Comparison of ENCODE assay signal across 8 mouse cellular contexts in the genomic region with DNA sequence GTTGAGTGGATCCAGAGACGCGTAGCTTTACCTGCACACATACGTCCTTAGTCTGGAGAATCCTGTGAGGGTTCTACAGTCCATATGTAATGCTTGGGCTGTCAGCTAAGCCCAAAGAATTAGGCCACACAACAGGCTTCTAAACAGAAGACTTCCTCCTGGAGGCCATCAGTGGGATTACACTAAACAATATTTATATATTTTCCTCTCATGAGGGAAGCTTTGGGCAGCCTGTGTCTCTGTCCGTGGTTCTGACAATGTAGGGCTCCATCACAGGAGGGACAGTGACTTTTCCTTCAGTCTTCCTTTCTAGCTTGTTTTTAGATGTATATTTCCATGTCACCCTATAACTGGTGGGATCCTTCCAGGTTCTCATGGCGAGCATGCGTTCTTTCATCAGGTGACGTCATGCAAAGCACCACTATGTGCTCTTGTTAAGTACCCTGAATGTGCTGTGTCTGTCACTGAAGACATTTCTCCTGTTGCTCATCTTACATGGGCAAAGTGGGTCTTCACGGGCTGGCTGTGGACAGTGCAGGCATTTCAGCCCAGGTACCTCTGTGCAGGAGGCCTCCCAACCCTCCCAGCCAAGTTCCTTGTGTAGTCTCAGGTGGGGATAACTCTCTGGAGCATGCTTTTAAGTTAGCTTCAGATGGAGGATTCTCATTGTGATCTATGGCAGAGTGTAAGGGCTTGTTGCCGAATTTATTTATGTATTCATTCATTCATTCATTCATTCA.
DNase-seq lines count a peak whose midpoint lies in the region; ATAC-seq and TF ChIP-seq lines count a peak whose summit lies in the region.

No protein-coding gene starts in this region.

- H3K27me3 ChIP-seq in forebrain, embryonic 15.5 days: no peaks in the 10 kb centered on the region
- no peaks in the 10 kb centered on the region for H3K27me3 ChIP-seq in forebrain, embryonic 16.5 days (replicated peaks; ENCODE audit: control insufficient read depth, insufficient read depth, low read length)
- no peaks in the 10 kb centered on the region for H3K27me3 ChIP-seq in limb, embryonic 11.5 days (ENCODE audit: control insufficient read depth, insufficient read depth, low read length)
- H3K27me3 ChIP-seq in liver, embryonic 12.5 days (replicated peaks): no peaks in the 10 kb centered on the region

- no peak overlapping the region for H3K27ac ChIP-seq in forebrain, embryonic 15.5 days (replicated peaks)
- no peak overlapping the region for H3K27ac ChIP-seq in forebrain, embryonic 16.5 days (ENCODE audit: low read length)
- H3K27ac ChIP-seq in layer of hippocampus, adult 2 months: no peak overlapping the region
- no peak overlapping the region for H3K27ac ChIP-seq in limb, embryonic 11.5 days (replicated peaks; ENCODE audit: low read depth, low read length)
- H3K27ac ChIP-seq in liver, embryonic 12.5 days: no peak overlapping the region

- no peaks in the 10 kb centered on the region for H3K9me3 ChIP-seq in forebrain, embryonic 15.5 days
- H3K9me3 ChIP-seq in forebrain, embryonic 16.5 days (ENCODE audit: control insufficient read depth, low read length): no peaks in the 10 kb centered on the region
- H3K9me3 ChIP-seq in limb, embryonic 11.5 days (ENCODE audit: control insufficient read depth, low read length): no peaks in the 10 kb centered on the region
- peaks cover 4% of the 10 kb centered on the region; the same call in 1 of the 2 replicates for H3K9me3 ChIP-seq in liver, embryonic 12.5 days (replicated peaks)

- ATAC-seq in forebrain, embryonic 15.5 days (replicated peaks): peak; percentile 46; the same call in 1 of the 2 replicates
- no peak for ATAC-seq in forebrain, embryonic 16.5 days
- ATAC-seq in limb, embryonic 11.5 days (ENCODE audit: insufficient number of reproducible peaks, low FRiP score, low TSS enrichment, low read depth): no peak
- ATAC-seq in liver, embryonic 12.5 days: no peak

- H3K4me2 ChIP-seq in forebrain, embryonic 15.5 days (replicated peaks): no peak overlapping the region
- no peak overlapping the region for H3K4me2 ChIP-seq in forebrain, embryonic 16.5 days (ENCODE audit: low read length)
- H3K4me2 ChIP-seq in limb, embryonic 11.5 days (ENCODE audit: low read depth, severe bottlenecking): no peak overlapping the region
- H3K4me2 ChIP-seq in liver, embryonic 12.5 days: no peak overlapping the region

- H3K36me3 ChIP-seq in forebrain, embryonic 15.5 days: peaks cover 19% of the 10 kb centered on the region; the same call in 1 of the 2 replicates
- H3K36me3 ChIP-seq in forebrain, embryonic 16.5 days (ENCODE audit: control insufficient read depth, insufficient read depth): peaks cover 4% of the 10 kb centered on the region; the same call in 1 of the 2 replicates
- H3K36me3 ChIP-seq in limb, embryonic 11.5 days (ENCODE audit: control insufficient read depth, insufficient read depth, low read length): no peaks in the 10 kb centered on the region
- H3K36me3 ChIP-seq in liver, embryonic 12.5 days: no peaks in the 10 kb centered on the region

- no peaks in the 10 kb centered on the region for H3K4me1 ChIP-seq in forebrain, embryonic 15.5 days
- no peaks in the 10 kb centered on the region for H3K4me1 ChIP-seq in forebrain, embryonic 16.5 days (replicated peaks; ENCODE audit: control insufficient read depth, insufficient read depth, low read length)
- no peaks in the 10 kb centered on the region for H3K4me1 ChIP-seq in limb, embryonic 11.5 days (ENCODE audit: control insufficient read depth, insufficient read depth, low read length)
- no peaks in the 10 kb centered on the region for H3K4me1 ChIP-seq in liver, embryonic 12.5 days

- WGBS in forebrain, embryonic 15.5 days: 86% methylated on average over 9 of the region's 9 CpGs
- WGBS in forebrain, embryonic 16.5 days: 84% methylated on average over 9 of the region's 9 CpGs
- 83% methylated on average over 9 of the region's 9 CpGs for WGBS in limb, embryonic 11.5 days
- WGBS in liver, embryonic 12.5 days (ENCODE audit: insufficient replicate concordance): 71% methylated on average over 9 of the region's 9 CpGs

- no peak overlapping the region for H3K4me3 ChIP-seq in forebrain, embryonic 15.5 days
- H3K4me3 ChIP-seq in forebrain, embryonic 16.5 days (replicated peaks; ENCODE audit: low read length): no peak overlapping the region
- H3K4me3 ChIP-seq in layer of hippocampus, adult 2 months: no peak overlapping the region
- no peak overlapping the region for H3K4me3 ChIP-seq in limb, embryonic 11.5 days (ENCODE audit: low read depth, low read length)
- H3K4me3 ChIP-seq in liver, embryonic 12.5 days: no peak overlapping the region

- TF ChIP-seq CTCF in layer of hippocampus, adult 2 months (conservative IDR thresholded peaks at IDR 0.05): peak; percentile 79

- DNase-seq in layer of hippocampus, adult 2 months (ENCODE audit: low spot score in 2 of 2): no peak
- no peak for DNase-seq in layer of hippocampus, postnatal 10 days (ENCODE audit: low spot score in 2 of 2)
- DNase-seq in ZHBTc4 (ENCODE audit: low read depth, low spot score): peak; percentile 76
- peak; percentile 42 for DNase-seq in limb, embryonic 11.5 days (ENCODE audit: low spot score)
- no peak for DNase-seq in natural killer cell, adult 2 months (ENCODE audit: low spot score in 2 of 2)

- H3K9ac ChIP-seq in forebrain, embryonic 15.5 days (replicated peaks): no peak overlapping the region
- no peak overlapping the region for H3K9ac ChIP-seq in forebrain, embryonic 16.5 days (replicated peaks; ENCODE audit: low read depth, low read length)
- no peak overlapping the region for H3K9ac ChIP-seq in limb, embryonic 11.5 days (ENCODE audit: low read length)
- no peak overlapping the region for H3K9ac ChIP-seq in liver, embryonic 12.5 days

Comparison
In these comparisons a context has a peak if more than half of its experiments do, and no peak if none do; other contexts are left out.
1. DNase-seq: peak in ZHBTc4 (single experiment) and limb, embryonic 11.5 days (single experiment); none in layer of hippocampus, adult 2 months (0 of 2), layer of hippocampus, postnatal 10 days (0 of 2) and natural killer cell, adult 2 months (0 of 2).